Mouse (Mus musculus): Measurements from ENCODE around the gene Pde6d.

DNA sequence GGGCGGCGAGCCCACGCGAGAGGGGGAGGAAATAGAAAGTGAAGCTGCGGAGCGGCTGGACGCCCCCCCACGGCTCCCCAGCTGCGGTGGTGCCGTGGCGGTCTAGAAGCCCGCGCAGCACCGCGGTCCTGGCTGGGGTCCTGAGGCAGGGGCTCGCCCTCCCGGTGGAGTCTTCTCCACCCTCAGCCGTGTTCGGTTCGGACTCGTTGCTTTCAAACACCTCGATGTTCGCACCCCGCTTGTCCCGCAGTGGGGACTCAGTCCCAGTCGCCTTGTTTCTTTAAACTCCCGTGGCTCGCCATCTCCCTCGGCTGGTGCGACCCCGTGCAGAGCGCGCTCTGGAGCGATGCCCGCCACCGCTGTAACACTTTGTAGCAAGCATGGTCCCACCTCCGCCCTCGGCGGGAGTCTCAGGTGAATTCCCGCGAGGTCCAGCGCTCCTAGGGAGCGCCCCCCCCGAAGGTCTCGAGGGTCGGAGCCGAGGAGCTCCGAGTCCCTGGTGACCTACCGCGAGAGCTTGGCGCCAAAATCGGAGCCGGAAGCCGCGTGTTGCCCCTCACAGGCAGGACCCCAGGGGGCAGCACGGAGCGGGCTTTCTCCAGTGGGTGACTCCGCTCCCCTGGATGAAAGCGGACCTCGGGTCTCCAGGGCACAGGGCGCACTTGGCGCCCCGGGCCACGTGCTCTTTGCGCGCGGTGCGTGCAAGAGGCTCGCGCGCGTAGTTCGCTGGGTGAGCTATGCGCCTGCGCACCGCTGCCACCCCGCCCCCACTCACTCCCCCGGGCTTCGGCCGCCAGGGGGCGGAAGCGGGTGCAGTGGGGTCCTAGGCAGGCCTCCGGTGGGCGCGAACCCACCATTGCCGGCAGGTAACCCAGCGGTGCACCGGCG, 54.6 kb downstream of the Pde6d start:
- TF ChIP-seq CTCF (IDR thresholded peaks at IDR 0.05; ENCODE audit: control insufficient read depth, insufficient read depth, low read length) (peak; percentile 60), POLR2A (IDR thresholded peaks at IDR 0.05; ENCODE audit: borderline replicate concordance, control insufficient read depth, low read depth, low read length) (peak; percentile 43; the same call in 1 of the 2 replicates)
